In the genomic region with DNA sequence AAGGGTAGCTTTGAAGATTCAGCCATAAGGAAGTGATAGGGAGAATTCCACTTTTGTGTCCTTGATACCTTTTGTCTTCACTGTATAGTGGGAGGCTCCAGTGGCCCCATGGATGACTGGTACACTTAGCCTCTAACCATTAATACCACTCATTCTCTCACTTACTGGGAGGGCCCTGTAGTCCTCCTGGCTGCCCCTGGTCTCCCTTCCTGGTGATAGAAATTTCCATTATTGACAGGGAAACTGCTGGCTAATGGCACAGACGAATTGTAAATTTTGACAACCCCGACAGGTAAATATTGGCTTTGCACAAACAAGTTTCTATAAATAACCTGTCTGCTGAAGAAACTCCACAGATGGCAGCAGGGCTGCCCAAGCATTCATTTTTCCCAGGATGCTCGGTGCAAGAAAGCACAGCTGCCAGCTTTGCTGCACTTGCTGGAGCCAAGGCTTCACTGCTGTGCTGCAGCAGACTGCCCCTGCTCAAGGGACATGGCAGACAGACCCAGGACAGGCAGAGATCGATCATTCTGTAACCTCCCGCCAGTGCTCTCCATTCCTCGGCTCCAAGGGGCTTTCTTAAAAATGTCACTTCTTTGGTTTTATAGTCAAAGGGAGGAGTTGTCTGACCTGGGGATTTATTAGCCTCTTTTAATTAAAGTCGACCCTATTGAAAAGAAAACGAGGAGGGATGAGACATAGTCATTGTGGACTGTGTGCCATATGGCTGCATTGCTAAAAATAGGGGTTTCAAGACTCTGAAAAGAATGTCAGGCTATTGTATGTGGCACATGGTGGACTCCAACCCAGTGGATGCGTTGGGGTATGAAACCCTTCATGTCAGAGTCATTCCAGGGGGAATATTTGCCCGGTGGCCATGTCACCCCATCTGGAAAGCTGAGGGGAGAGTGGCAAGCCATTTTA, we compare ENCODE assay signal across 13 mouse cellular contexts.
DNase-seq lines count a peak whose midpoint lies in the region; ATAC-seq lines count a peak whose summit lies in the region.
"Had no signal": no experiment of that assay in that cellular context is flagged by ENCODE, and none has a peak within 500 bp of the region (broad histone marks: within the 10 kb centered on the region; RNA-seq: fewer than 3 reads in every experiment).

No protein-coding gene starts in this region.

- no peak overlapping the region for H3K4me2 ChIP-seq in forebrain, embryonic 15.5 days (replicated peaks)
- no peak overlapping the region for H3K4me2 ChIP-seq in forebrain, embryonic 11.5 days (ENCODE audit: low read depth, low read length, severe bottlenecking)
- no peak overlapping the region for H3K4me2 ChIP-seq in midbrain, embryonic 15.5 days
- H3K4me2 ChIP-seq: embryonic facial prominence, embryonic 13.5 days; limb, embryonic 15.5 days had no signal

- H3K36me3 ChIP-seq in forebrain, embryonic 15.5 days = no peaks in the 10 kb centered on the region
- no peaks in the 10 kb centered on the region for H3K36me3 ChIP-seq in forebrain, embryonic 11.5 days (ENCODE audit: control insufficient read depth, insufficient read depth, low read length)
- no peaks in the 10 kb centered on the region for H3K36me3 ChIP-seq in midbrain, embryonic 15.5 days (replicated peaks)
- H3K36me3 ChIP-seq: embryonic facial prominence, embryonic 13.5 days; limb, embryonic 15.5 days had no signal

- 0 out of 2 replicates have a peak overlapping the region, but pooled peaks have one; percentile 11 for H3K27ac ChIP-seq in forebrain, embryonic 15.5 days (replicated peaks)
- H3K27ac ChIP-seq in forebrain, embryonic 11.5 days (ENCODE audit: low read depth, low read length) = no peak overlapping the region
- H3K27ac ChIP-seq in midbrain, embryonic 15.5 days = no peak overlapping the region
- H3K27ac ChIP-seq: embryonic facial prominence, embryonic 13.5 days; limb, embryonic 15.5 days; macrophage had no signal

- peaks cover 15% of the 10 kb centered on the region for H3K4me1 ChIP-seq in forebrain, embryonic 15.5 days
- no peaks in the 10 kb centered on the region for H3K4me1 ChIP-seq in forebrain, embryonic 11.5 days (replicated peaks; ENCODE audit: control insufficient read depth, insufficient read depth, low read length)
- H3K4me1 ChIP-seq in midbrain, embryonic 15.5 days = 0 out of 2 replicates have a peak, but pooled peaks cover 3% of the 10 kb centered on the region
- H3K4me1 ChIP-seq: embryonic facial prominence, embryonic 13.5 days; limb, embryonic 15.5 days had no signal

- H3K27me3 ChIP-seq in forebrain, embryonic 15.5 days = no peaks in the 10 kb centered on the region
- no peaks in the 10 kb centered on the region for H3K27me3 ChIP-seq in forebrain, embryonic 11.5 days (ENCODE audit: control insufficient read depth, insufficient read depth, low read length)
- H3K27me3 ChIP-seq in midbrain, embryonic 15.5 days (replicated peaks) = no peaks in the 10 kb centered on the region
- H3K27me3 ChIP-seq: embryonic facial prominence, embryonic 13.5 days; limb, embryonic 15.5 days had no signal

- peak; percentile 73 for ATAC-seq in forebrain, embryonic 15.5 days (replicated peaks)
- no peak for ATAC-seq in forebrain, embryonic 11.5 days (replicated peaks; ENCODE audit: low FRiP score)
- ATAC-seq in midbrain, embryonic 15.5 days (replicated peaks) = peak; percentile 64
- ATAC-seq in granulocyte monocyte progenitor cell, adult 5-6 weeks (replicated peaks; ENCODE audit: poor library complexity, severe bottlenecking) = no peak

- no peak overlapping the region for H3K9ac ChIP-seq in forebrain, embryonic 15.5 days (replicated peaks)
- H3K9ac ChIP-seq in forebrain, embryonic 11.5 days (ENCODE audit: low read length) = no peak overlapping the region
- no peak overlapping the region for H3K9ac ChIP-seq in midbrain, embryonic 15.5 days
- H3K9ac ChIP-seq: embryonic facial prominence, embryonic 13.5 days; limb, embryonic 15.5 days had no signal

- no peak overlapping the region for H3K4me3 ChIP-seq in forebrain, embryonic 15.5 days
- no peak overlapping the region for H3K4me3 ChIP-seq in forebrain, embryonic 11.5 days (ENCODE audit: low read depth, low read length)
- H3K4me3 ChIP-seq in midbrain, embryonic 15.5 days = no peak overlapping the region
- H3K4me3 ChIP-seq: embryonic facial prominence, embryonic 13.5 days; limb, embryonic 15.5 days had no signal

- no peak for DNase-seq in forebrain, embryonic 11.5 days (ENCODE audit: low spot score)
- DNase-seq in right cerebral cortex, postnatal 25 days = peak; percentile 23
- no peak for DNase-seq in right cerebral cortex, postnatal 36 days (ENCODE audit: low spot score in 2 of 2)
- DNase-seq in thymus, postnatal 10 days (ENCODE audit: low spot score in 2 of 2) = no peak
- DNase-seq in heart, adult 9 months (ENCODE audit: low spot score in 2 of 2) = no peak
- DNase-seq: gastrocnemius, postnatal 10 days; kidney, postnatal 4 days had no signal

- H3K9me3 ChIP-seq in forebrain, embryonic 15.5 days = no peaks in the 10 kb centered on the region
- no peaks in the 10 kb centered on the region for H3K9me3 ChIP-seq in forebrain, embryonic 11.5 days (ENCODE audit: control insufficient read depth, low read length)
- H3K9me3 ChIP-seq in midbrain, embryonic 15.5 days = no peaks in the 10 kb centered on the region
- H3K9me3 ChIP-seq: embryonic facial prominence, embryonic 13.5 days; limb, embryonic 15.5 days had no signal

- WGBS in forebrain, embryonic 15.5 days = 43% methylated on average over 10 of the region's 10 CpGs
- WGBS in forebrain, embryonic 11.5 days = 63% methylated on average over 10 of the region's 10 CpGs
- 51% methylated on average over 10 of the region's 10 CpGs for WGBS in midbrain, embryonic 15.5 days

Comparison
In these comparisons a context has a peak if more than half of its experiments do, and no peak if none do; other contexts are left out.
1. ATAC-seq: peak in forebrain, embryonic 15.5 days (single experiment) and midbrain, embryonic 15.5 days (single experiment); none in forebrain, embryonic 11.5 days (single experiment) and granulocyte monocyte progenitor cell, adult 5-6 weeks (single experiment).